15 mouse cellular contexts compared by ENCODE assay signal in genomic region chr17:7607431-7607830, GRCm38 (mm10).
"Had no signal": no experiment of that assay in that cellular context is flagged by ENCODE, and none has a peak within 500 bp of the region (broad histone marks: within the 10 kb centered on the region; RNA-seq: fewer than 3 reads in every experiment).

No protein-coding gene starts in this region.

- H3K4me1 ChIP-seq: liver, embryonic 13.5 days; midbrain, embryonic 12.5 days; neural tube, embryonic 13.5 days had no signal

- H3K27me3 ChIP-seq: limb, embryonic 13.5 days; liver, embryonic 13.5 days; midbrain, embryonic 12.5 days; midbrain, embryonic 15.5 days; neural tube, embryonic 13.5 days had no signal

- H3K9ac ChIP-seq: limb, embryonic 13.5 days; liver, embryonic 13.5 days; midbrain, embryonic 12.5 days; midbrain, embryonic 15.5 days; neural tube, embryonic 13.5 days had no signal

- H3K9me3 ChIP-seq: limb, embryonic 10.5 days; liver, embryonic 13.5 days; midbrain, embryonic 12.5 days; midbrain, embryonic 15.5 days; neural tube, embryonic 13.5 days had no signal

- DNase-seq: kidney, adult 18-20 months; kidney, adult 9 months; kidney, postnatal 14 days; kidney, postnatal 4 days; layer of hippocampus, adult 9-11 months; liver; liver, embryonic 13.5 days; lung, adult 2 months; thymus, postnatal 25 days had no signal

- H3K4me2 ChIP-seq: limb, embryonic 13.5 days; liver, embryonic 13.5 days; midbrain, embryonic 12.5 days; midbrain, embryonic 15.5 days; neural tube, embryonic 13.5 days had no signal

- ATAC-seq: midbrain, embryonic 15.5 days had no signal

- H3K27ac ChIP-seq: limb, embryonic 10.5 days; limb, embryonic 13.5 days; liver, embryonic 13.5 days; macrophage; midbrain, embryonic 12.5 days; midbrain, embryonic 15.5 days; neural tube, embryonic 13.5 days had no signal

- H3K4me3 ChIP-seq: limb, embryonic 10.5 days; limb, embryonic 13.5 days; liver, embryonic 13.5 days; midbrain, embryonic 12.5 days; midbrain, embryonic 15.5 days; neural tube, embryonic 13.5 days had no signal

- H3K36me3 ChIP-seq: limb, embryonic 10.5 days; limb, embryonic 13.5 days; liver, embryonic 13.5 days; midbrain, embryonic 12.5 days; midbrain, embryonic 15.5 days; neural tube, embryonic 13.5 days had no signal
